8 mouse cellular contexts compared by ENCODE assay signal in genomic region chr19:5846557-5847305, GRCm38 (mm10). TPM values are rescaled to one million over a fixed set of nuclear protein-coding genes. Genes with fewer than 3 reads are reported as not detected.
DNase-seq lines count a peak whose midpoint lies in the region; ATAC-seq and TF ChIP-seq lines count a peak whose summit lies in the region.

No protein-coding gene starts in this region.

- H3K36me3 ChIP-seq in hindbrain, embryonic 11.5 days (ENCODE audit: control insufficient read depth, insufficient read depth, low read length) = 0 out of 2 replicates have a peak, but pooled peaks cover 2% of the 10 kb centered on the region
- no peaks in the 10 kb centered on the region for H3K36me3 ChIP-seq in lung, postnatal 0 days (ENCODE audit: insufficient read depth, low read length)

- peak overlapping the region; percentile 56 for H3K9ac ChIP-seq in hindbrain, embryonic 11.5 days (ENCODE audit: low read depth, low read length)
- peak overlapping the region; percentile 68 for H3K9ac ChIP-seq in lung, postnatal 0 days (replicated peaks; ENCODE audit: low read depth)

- H3K4me2 ChIP-seq in hindbrain, embryonic 11.5 days (replicated peaks; ENCODE audit: low read depth, low read length) = peak overlapping the region; percentile 62
- peak overlapping the region; percentile 55 for H3K4me2 ChIP-seq in lung, postnatal 0 days (replicated peaks; ENCODE audit: low read depth, low read length)

- WGBS in hindbrain, embryonic 11.5 days = 5% methylated on average over 16 of the region's 16 CpGs
- WGBS in lung, postnatal 0 days = 5% methylated on average over 16 of the region's 16 CpGs

- no peaks in the 10 kb centered on the region for H3K9me3 ChIP-seq in hindbrain, embryonic 11.5 days (ENCODE audit: control insufficient read depth, low read length)
- no peaks in the 10 kb centered on the region for H3K9me3 ChIP-seq in lung, postnatal 0 days (ENCODE audit: low read length)

- H3K27ac ChIP-seq in hindbrain, embryonic 11.5 days (ENCODE audit: low read depth, low read length) = peak overlapping the region; percentile 96
- H3K27ac ChIP-seq in lung, postnatal 0 days (ENCODE audit: low read length) = peak overlapping the region; percentile 100

- TF ChIP-seq EP300 in lung, postnatal 0 days (IDR thresholded peaks at IDR 0.05) = peak; percentile 98

- H3K27me3 ChIP-seq in hindbrain, embryonic 11.5 days (ENCODE audit: control insufficient read depth, insufficient read depth, low read length) = no peaks in the 10 kb centered on the region
- no peaks in the 10 kb centered on the region for H3K27me3 ChIP-seq in lung, postnatal 0 days (replicated peaks; ENCODE audit: insufficient read depth, low read length)

- TF ChIP-seq CTCF in lung, postnatal 0 days (IDR thresholded peaks at IDR 0.05) = peak; percentile 33

- DNase-seq in MN1 (ENCODE audit: low spot score) = peak; percentile 92
- peak; percentile 96 for DNase-seq in cerebellum, adult 9-10 months
- DNase-seq in frontal cortex, postnatal 10 days (ENCODE audit: low spot score in 2 of 2) = peak; percentile 82 to 94
- DNase-seq in hindbrain, embryonic 11.5 days (ENCODE audit: low spot score) = peak; percentile 85
- DNase-seq in layer of hippocampus, postnatal 10 days (ENCODE audit: low spot score in 2 of 2) = peak; percentile 77 to 82
- peak; percentile 100 for DNase-seq in lung, postnatal 0 days (ENCODE audit: low spot score)
- peak; percentile 50 for DNase-seq in ovary, postnatal 10 days (ENCODE audit: low spot score)
- peak; percentile 33 to 39 for DNase-seq in thymus, postnatal 10 days (ENCODE audit: low spot score in 2 of 2)

- peak; percentile 85 for ATAC-seq in hindbrain, embryonic 11.5 days (ENCODE audit: low FRiP score)
- ATAC-seq in lung, postnatal 0 days = peak; percentile 76

- peaks cover 31% of the 10 kb centered on the region for H3K4me1 ChIP-seq in hindbrain, embryonic 11.5 days (replicated peaks; ENCODE audit: control insufficient read depth, insufficient read depth, low read length)
- H3K4me1 ChIP-seq in lung, postnatal 0 days (ENCODE audit: insufficient read depth, low read depth, low read length) = peaks cover 32% of the 10 kb centered on the region

- H3K4me3 ChIP-seq in hindbrain, embryonic 11.5 days (ENCODE audit: low read depth, low read length) = peak overlapping the region; percentile 27; the same call in 1 of the 2 replicates
- H3K4me3 ChIP-seq in lung, postnatal 0 days (ENCODE audit: low read depth, low read length) = peak overlapping the region; percentile 63

RNA-seq across cellular contexts. Expression of gene Frmd8, which starts 28.3 kb away (rescaled TPM):
- polyA plus RNA-seq in hindbrain, embryonic 11.5 days (2014; fragmentation: Nextera tagmentation; extraction: Ambion mirVana) = 14.9 and 15.8 TPM in 2 replicates
- total RNA-seq in layer of hippocampus, postnatal 10 days (2021) = 10 to 100 TPM; 10.7 to 14.8 TPM
- 33.9 and 35.1 TPM in 2 replicates for polyA plus RNA-seq in lung, postnatal 0 days (2015; fragmentation: Nextera tagmentation; extraction: Ambion mirVana)

RNA-seq across cellular contexts. Expression of gene Slc25a45, which starts 30.9 kb away (rescaled TPM):
- 1.0 and 1.1 TPM in 2 replicates for polyA plus RNA-seq in hindbrain, embryonic 11.5 days (2014; fragmentation: Nextera tagmentation; extraction: Ambion mirVana)
- 1 to 10 TPM; 2.1 to 3.6 TPM for total RNA-seq in layer of hippocampus, postnatal 10 days (2021)
- polyA plus RNA-seq in lung, postnatal 0 days (2015; fragmentation: Nextera tagmentation; extraction: Ambion mirVana) = 8.4 and 10.2 TPM in 2 replicates

RNA-seq across cellular contexts. Expression of gene Tigd3, which starts 47.2 kb away (rescaled TPM):
- 7.0 and 7.5 TPM in 2 replicates for polyA plus RNA-seq in hindbrain, embryonic 11.5 days (2014; fragmentation: Nextera tagmentation; extraction: Ambion mirVana)
- total RNA-seq in layer of hippocampus, postnatal 10 days (2021) = 1 to 10 TPM; 4.4 to 5.5 TPM
- polyA plus RNA-seq in lung, postnatal 0 days (2015; fragmentation: Nextera tagmentation; extraction: Ambion mirVana) = 1.3 and 1.5 TPM in 2 replicates

Comparison
In these comparisons a context has a peak if more than half of its experiments do, and no peak if none do; other contexts are left out.
1. Peak in every context shown above with its lines: DNase-seq, ATAC-seq, H3K4me3 ChIP-seq and H3K27ac ChIP-seq.
2. DNase-seq: peak in every context shown above with its lines; median percentile 100 in lung, postnatal 0 days; 96 in cerebellum, adult 9-10 months; 92 in MN1; 88 in frontal cortex, postnatal 10 days; 85 in hindbrain, embryonic 11.5 days; 80 in layer of hippocampus, postnatal 10 days; 50 in ovary, postnatal 10 days; 36 in thymus, postnatal 10 days.